Mouse (Mus musculus): ENCODE data around the gene 2210011C24Rik.

Gene 2210011C24Rik

DNA sequence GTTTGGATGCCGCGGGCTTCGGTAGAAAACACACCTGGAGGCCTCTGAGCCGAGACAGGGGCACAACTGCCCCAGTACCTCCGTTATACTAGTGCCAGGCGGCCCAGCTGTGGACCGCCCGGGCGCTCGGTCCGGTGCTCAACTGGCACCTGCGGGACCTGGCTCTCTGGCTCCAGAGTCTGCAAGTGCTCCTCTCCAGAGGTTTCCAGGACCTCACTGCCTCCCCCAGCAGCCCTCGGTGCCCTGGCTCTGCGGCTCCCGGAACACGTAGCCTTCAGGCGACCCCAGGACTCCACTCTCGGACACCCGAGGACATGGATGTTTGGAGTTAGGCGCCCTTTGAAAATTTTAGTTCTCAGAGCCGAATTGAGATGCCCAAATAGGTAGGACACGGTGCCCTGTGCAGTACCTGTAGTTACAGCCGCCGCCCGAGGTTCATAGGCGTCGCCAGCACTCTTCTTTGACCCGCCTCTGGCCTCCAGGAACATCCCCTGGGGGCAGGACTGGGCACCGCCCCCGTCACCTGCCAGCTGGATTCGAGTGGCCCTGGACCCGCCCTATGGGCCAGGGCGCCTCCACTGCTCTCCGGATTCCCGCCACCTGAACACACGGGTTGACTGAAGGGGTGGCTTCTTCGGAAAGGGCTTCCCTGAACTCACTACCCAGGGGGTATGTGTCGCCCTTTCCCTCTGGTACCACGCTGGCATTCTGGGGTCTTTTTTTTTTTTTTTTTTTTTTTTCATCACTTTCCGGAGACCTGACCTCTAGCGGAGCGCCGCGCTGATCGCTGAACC lies at the start of gene 2210011C24Rik:
Gene 2210011C24Rik, minus strand, starts transcription at position 467 of the 794 bp plus-strand sequence.
- peak; percentile 81 to 93 for DNase-seq

DNA sequence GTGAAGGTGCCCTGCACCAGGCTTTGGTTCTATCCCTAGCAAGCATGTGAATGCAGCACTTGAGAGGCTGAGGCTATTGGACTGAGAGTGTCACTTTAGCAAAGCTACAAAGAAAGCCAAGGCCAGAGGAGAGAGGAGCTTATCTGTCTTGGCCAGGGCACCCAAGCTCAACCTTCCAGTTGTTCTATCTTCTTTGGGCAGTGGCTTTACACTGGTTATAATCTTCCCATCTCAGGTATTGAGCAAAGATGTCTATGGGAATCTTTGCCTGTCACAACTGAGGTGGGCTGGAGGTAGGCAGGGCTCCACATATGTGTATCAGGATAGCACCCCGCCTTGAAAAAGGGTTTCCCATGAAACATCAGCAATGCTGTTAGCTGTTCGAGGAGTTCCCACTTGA lies 48.3 kb upstream of the 2210011C24Rik start:
- no peak for DNase-seq

DNA sequence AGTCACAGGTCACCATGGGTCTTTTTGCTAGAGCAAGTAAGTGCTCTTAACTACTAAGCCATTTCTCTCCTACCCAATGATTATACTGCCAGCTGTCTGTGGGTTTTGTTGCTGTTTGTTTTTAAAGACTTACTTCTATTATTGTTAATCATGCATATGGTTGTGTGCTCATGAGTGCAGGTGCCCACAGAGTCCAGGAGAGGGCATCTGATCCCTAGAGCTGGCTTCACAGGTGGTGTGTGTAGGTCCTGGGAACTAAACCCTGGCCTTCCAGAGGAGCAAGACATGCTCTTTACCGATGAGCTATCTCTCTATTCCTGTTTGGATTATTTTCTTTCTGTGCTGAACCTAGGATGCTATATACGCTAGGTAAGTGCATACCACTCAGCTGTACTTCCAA lies 47.3 kb upstream of the 2210011C24Rik start:
- DNase-seq, result no peak

DNA sequence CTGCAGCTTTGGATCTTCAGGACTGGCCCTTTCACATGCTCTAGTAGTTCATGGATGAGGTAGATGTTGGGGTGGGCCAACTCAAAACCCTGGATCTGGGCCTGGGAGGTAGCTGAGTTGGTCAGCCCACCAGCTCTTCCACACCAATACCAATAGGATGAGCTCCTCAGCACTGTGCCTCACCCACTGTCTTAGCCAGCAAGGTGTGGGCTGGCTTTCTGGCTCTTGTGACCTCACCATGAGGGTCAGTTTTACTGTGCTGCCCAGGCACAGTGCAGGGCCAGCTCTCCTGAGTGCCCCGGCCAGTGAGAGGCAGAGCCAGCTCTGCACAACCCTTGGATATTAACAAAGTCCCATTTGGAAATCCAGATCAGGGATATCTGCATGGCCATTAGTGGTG lies 45.9 kb upstream of the 2210011C24Rik start:
- no peak for DNase-seq

DNA sequence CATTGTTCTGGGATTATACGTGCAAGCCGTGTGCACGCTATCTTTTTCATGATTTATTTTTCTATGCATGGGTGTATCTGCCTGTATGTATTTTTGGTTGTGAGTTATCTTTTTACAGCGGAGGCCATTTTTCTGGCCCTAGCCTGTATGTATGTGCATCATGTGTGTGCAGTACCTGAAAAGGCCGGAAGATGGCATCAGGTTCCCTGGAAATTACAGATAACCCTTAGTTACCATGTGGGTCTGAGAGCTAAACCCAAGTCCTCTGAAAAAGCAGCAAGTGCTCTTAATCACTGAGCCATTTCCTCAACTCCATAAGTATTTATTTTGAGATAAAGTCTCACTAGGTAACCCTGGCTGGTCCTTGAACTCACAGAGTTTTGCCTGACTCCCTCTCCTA lies 41.3 kb upstream of the 2210011C24Rik start:
- DNase-seq, result no peak

DNA sequence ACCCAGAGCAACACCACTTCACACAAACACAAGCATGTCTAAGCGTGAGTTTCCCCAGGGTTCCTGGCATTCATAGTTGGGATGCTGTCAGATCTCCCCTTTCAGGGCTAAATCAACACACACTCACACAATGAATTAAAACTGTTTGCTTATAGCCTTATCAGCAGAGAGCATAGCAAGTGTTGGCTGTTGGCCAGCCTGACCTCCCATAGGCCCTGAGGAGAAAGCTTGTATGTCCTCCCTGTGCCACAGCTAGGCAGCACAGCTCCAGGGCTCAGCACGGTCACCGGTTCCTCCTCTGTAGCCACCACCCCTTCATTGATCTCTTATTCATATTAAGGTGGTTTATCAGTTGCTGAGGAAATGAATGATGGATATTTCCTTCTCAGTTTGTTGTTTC lies 40.8 kb upstream of the 2210011C24Rik start:
- no peak for DNase-seq

DNA sequence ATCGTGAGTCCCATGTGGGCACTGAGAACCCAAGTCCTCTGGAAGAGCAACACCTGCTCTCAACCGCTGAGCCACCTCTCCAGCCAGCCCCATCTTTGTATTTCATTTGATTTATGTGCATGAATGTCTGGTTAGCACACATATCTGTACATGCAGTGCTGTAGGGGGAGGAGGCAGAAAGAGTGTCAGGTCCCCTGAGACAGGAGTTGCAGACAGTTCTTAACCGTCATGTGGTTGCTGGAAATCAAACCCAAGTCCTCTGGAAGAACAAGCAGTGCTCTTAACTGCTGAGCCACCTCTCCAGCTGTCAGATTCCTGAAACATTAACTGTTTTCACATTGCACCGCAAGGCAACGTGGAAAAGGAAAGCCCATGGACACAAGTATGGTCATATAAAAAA lies 36.2 kb upstream of the 2210011C24Rik start:
- DNase-seq, result no peak

DNA sequence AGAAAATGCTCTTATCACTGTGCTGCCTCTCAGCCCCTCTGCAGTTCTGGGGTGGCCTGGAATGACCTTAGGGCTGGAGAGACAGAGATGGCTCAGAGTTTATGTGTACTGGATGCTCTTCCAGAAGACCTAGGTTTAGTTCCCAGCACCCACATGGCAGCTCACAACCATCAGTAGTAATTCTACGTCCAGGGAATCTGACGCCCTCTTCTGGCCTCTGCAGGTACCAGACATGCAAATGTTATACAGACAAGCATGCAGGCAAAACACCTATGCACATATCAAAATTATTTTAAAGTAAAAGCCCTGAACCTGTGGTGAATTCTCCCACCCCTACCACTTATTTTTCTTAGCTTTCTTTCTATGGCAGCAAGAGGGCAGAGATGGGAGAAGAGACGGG lies 34.5 kb upstream of the 2210011C24Rik start:
- no peak for DNase-seq

DNA sequence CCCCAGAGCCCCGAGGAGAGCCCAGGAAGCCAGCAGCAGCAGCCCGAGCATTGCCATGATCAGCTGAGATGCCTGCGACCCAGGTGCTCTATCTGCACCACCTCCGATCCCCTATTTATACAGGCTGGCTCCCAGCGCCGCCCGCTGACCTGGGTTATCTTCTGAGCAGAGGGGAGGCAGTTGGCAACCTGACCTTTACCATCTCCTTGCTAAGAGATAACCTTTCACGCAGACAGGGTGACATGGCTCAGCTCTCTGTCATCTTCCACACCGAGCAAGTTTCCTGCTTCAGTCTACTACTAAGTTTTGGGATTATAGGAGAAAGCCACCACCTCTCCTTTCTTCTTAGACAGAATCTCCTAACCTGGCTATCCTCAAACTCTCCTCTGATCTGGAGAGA lies 32.9 kb upstream of the 2210011C24Rik start, which contains the start of gene Rln3:
Gene Rln3, minus strand, starts transcription at position 101 of the 400 bp plus-strand sequence.
- no peak for DNase-seq

DNA sequence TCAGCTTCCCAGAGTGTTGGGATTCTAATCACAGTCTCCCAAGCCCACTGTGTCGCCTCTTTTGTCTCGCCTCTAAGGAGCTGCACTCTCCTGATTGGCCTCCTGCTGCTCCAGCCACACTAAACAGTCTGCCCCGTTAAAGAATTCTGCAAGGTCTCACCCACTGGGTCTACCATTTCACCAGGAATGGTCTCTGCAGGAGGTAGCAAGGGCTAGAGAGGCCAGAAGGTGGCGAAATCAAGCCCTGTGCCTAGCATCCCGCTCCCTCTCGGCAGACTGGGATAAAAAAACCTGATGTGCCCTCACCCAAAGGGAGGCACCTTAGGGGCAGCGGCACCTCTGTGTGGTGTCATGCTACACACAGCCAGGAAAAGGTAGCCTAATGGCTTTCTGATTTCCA lies 32.1 kb upstream of the 2210011C24Rik start:
- no peak for DNase-seq

DNA sequence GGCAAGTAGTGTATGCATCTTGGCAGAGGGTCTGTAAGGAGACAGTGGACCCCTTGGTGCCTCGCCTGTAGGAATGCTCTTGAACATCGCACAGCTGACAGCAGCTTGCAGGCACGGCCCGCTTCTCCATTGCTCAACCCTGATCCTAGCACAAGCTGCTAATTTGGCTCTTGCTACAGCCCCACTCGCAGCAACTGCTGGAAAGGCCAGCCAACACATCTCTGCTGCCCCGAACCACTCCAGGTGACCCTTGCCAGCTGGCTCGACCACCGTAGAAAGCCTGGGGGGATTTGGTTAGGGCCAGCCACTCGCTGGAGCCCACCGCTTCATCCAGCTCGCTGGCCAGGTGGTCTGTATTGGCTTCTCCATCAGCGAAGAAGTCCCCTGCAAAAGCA lies 31.0 kb upstream of the 2210011C24Rik start:
- DNase-seq, result no peak

DNA sequence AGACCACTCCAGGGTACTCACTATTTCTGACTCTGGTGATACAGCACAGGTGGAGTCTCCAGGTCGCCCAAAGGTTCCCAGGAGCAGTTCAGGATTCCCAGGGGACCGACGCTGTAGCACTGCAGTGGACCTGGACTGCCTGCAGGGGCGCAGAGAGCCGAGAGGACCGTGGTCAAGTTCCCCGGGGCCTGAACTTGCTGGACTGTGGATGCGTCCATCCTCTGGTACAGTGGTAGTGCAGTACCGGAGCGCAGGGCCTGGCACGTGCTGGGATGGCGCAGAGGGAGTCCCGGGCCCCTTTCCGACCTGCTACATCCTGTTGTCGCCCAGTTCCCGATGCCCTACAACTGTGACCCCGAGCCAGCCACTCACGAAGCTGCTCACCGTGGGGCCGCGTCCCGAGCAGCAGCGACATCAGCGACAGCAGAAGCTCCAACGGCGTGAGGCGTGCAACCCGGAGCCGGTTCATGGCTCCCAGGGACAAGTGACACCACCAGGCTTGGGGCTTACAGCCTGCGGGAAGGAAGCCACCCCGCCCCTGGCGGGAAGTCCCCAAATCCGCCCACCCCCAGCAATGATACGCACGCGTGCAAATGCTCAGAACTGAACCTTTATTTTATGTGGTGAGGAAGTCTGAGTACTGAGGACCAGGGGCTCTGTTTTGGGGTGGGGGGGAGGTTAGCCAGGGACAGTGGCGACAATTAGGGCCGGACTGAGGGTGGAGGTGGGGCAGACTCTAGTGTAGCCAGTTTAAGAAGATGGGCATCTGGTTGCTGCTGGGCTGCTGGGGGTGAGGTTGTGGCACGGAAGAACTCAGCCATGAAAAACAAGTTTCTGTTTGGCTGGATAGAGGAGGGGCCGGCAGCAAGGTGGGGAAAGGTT lies 30.3 kb upstream of the 2210011C24Rik start, which contains the start of gene Il27ra:
Gene Il27ra, minus strand, starts transcription at position 524 of the 882 bp plus-strand sequence.
- peak; percentile 81 to 86 for DNase-seq

DNA sequence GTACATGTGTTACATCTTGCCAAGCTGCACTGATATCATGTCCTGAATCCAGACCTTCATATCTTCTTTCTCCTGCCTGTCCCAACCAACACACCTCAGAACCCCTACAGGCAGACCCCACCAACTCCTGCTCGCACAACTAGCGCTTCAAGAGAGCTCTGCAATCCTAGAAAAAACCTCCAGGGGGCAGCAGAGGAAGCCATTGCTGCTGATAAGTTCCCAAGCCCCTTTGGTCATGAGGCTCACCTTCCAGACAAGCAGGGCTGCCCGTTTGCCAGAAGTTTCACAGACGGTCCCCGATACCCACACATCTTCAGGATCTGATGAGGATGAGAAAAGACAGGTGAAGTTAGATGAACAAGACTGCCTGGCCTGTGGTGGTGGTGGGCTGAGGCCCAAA lies 27.1 kb upstream of the 2210011C24Rik start:
- DNase-seq, result peak; percentile 73 to 85

DNA sequence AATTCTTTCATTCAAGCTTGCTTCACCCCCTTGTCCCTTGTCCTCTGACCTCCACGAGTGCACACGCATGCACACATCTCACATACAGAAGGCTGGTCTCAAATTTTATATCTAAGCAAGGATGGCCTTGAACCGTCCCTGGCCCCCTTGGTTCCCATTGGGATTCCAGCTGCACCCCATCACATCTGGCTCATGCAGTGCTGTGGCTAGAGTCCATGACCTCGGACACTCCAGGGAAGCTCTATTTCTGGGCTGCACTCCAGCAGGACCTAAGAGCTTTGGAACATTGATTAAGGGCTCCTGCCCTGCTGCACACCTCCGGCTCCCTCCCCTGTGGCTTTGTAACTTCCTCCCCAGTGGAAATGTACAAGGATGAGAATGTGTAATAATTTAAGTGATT lies 26.0 kb upstream of the 2210011C24Rik start:
- DNase-seq, result peak; percentile 32 to 58

DNA sequence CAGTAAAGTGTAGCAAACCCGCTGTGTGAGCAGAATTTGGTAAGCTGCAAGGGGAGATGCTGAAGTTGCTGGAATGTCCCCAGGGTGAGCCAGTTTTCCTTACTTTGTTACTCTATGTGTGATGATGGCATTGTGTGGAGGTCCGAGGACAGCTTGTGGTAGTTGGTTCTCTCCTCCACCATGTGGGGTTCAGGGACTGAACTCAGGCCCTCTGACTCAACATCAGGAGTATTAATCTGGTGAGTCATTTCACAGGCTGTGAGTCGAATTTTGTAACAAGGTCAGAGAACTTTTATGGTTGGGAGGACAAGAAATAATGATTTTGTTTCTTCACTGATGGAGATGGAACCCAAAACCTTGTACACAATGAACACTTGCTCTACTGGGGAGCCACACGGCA lies 20.8 kb upstream of the 2210011C24Rik start:
- no peak for DNase-seq

DNA sequence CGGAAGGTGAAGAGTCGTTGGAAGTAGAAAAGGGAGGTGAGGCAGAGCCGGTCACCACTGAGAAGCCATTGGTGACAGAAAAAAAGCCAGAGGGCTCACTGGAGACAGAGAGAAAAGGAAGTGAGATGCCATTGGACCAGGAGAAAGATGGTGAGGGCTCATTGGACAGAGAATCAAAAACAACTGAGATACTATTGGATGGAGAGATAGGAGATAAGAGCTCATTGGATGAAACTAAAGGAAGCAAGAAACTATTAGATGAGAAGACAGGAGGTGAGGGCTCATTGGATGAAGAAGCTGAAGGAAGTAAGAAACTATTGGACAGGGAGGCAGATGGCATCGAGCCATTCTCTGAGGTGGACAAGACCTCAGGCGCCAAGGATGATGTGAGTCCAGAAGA lies 17.3 kb upstream of the 2210011C24Rik start:
- no peak for DNase-seq

DNA sequence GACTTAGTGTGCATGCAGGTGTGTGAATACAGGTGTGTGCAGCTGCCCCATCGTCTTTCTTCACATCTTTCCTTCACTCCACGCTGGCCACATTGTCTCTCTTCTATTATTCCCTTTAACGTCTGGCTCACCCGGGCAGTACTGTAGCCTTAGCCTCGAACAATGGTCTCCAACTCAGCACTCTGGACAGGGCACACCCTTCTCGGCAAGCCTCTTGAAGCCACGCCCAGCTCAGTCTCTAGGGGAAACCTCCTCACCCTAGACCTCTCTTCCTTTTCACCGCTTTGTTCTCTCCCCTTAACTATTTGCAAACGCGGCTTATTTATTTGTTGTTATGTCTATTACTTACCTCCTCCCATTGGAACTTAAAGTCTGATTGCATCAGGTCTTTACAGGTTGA lies 15.5 kb upstream of the 2210011C24Rik start:
- DNase-seq, result no peak

DNA sequence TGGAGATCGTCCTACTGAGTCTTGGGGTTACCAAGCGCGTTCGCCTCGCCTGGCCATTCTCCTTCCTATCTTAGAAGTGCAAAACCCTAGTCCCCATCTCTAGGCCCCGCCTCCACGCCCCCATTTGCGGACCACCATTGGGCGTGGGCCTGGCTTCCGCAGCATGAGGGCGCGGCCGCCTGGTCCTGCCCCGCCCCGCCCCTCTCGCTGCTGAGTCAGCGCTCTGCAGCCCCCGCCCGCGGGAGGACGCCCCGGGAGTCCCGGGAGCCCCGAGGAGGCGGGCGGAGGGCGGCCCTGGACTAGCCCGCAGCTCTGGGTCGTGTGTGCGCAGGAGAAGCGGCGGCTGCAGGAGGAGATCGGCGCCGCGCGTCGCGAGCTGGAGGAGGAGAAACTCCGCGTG lies 13.9 kb upstream of the 2210011C24Rik start:
- peak in 1 of 2 experiments; percentile 32 for DNase-seq

DNA sequence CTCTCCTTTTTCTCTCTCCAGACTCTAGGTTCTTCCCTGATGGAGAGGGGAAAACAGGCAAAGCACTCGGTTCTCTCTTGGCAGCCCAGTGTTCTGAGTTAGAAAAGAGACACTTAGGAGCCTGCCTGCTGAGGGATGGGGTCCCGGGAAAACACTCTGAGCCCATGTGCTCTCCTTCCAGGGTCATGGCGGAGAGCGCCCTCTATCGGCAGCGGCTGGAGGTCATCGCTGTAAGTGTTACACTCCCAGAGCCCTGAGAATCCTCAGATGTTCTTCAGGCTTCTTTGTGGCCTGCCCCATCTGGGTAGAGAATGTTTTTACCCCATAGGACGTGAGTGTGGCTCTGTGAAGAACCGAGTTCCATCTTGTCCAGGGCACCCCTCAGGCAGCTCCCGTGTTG lies 12.2 kb upstream of the 2210011C24Rik start:
- peak; percentile 82 for DNase-seq

DNA sequence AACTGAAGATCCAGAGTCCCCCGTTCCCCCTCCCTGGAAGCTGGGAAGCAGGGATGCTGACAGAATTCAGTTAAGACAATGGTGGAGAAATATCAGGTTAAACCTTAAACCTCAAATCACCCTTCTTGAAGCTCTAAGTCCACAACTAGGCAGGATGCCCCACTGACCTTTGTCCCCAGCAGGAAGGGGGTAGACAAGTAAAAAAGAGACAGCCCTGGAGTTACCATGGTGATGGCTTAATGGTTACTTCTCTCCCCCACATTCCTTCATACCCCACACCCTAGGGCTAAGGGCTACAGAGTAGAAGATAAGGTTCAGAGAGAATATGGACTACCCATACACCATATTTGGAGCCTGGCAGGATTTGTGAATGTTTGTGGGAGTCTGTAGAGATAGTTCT lies 11.7 kb upstream of the 2210011C24Rik start:
- peak; percentile 79 to 92 for DNase-seq

DNA sequence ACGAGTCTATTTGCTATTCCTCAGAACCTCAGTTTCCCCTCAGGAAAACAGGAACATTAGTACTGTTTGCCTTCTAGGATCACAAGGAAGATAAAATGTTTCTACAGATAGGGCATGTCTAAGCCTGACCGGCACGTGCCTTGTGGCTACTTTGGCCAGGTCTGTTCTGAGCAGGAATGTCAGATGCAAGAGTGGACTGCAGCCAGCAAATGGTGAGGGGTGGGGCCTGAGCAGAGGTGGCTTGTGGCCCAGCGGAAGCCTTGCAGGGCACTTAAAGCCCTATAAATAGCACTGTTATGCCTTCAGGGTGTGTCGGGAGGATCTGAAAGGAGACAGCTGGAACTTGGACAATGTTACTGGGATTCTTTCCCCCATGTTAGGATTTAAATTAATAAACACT lies 11.1 kb upstream of the 2210011C24Rik start:
- DNase-seq, result peak; percentile 90 to 92

DNA sequence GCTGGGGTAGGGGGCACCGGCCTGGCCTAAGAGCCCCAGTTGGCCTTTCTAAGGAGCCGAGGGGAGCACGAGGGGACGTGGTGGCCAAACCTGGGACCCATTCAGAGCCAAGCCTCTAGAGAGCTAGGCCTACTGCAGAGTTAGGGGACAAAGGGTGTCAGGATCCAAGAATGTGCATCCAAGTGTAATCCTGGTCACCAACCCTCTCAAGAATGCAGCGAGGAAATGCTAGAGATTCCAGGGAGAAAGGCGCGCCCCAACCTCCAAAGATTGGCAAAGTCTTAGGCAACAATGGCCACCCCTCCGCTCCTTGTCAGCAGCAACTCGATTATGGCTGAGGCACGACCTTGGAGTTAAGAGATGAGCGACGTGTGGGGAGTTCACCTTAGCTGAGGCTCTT lies 9.6 kb upstream of the 2210011C24Rik start:
- peak in 1 of 2 experiments; percentile 39 for DNase-seq

DNA sequence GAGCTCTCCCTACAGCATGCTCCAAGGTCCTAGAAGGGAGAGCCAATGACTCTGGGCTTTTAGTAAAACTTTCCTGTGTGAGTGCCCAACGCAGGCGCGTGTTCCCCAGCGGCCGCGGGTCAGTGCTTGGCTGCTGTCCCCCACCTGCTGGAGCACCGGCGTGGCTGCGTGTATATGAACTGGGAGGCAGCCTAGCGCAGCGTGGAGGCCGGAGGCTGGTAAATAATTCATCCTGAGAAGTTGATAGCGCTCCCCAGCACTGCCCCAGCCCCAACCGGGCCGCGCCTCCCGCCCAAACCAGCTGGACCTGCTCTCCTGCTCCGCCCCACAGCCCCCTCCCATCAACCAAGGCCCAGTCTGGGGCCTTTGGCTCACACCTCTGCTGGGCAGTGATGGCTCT lies 9.1 kb upstream of the 2210011C24Rik start, which contains the start of gene Palm3:
Gene Palm3, plus strand, starts transcription at position 376 of the 400 bp plus-strand sequence.
- peak; percentile 77 to 93 for DNase-seq

DNA sequence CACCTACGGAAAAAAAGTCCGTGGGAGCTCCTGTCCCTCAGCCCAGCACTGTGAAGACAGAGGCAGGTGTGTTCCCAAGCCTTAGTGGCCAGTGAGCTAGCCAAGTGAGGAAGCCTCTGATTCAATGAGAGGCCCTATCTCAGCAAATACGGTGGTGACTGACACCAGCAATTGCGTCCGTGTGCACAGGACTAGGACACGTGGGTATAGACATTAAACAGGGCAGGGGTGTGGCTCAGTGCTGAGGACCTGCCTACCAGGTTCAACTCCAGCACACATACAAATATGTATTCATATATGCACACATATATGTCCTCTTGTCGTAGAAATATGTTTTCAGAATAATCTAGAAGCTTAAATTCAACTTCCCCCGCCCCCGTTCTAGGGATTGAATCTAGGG lies 7.8 kb upstream of the 2210011C24Rik start:
- no peak for DNase-seq

Data from kidney, postnatal 25 days (tissue).